Comparison of ENCODE assay signal across 9 mouse cellular contexts in the genomic region with DNA sequence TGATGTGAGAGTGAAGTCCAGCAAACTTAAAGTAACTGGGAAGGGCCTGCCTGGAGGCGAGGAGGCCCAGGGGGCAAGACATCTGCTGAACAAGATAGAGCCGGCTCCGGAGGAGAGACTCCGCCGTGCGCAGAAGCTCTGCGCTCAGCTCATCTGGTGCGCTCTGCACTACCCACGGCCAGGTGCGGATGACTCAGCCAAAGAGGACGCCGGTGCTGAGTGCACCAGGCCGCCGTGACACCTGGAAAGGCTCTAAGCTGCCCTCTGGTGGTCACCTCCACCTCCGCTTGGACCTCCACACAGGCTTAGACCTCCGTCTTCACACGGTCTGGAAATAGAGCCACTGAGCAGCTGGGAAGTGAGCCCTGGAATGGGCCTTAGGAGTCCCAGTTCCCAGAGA. TPM values are rescaled to one million over a fixed set of nuclear protein-coding genes. Genes with fewer than 3 reads are reported as not detected.
A peak's percentile ranks its signal among the peaks of the same experiment; 100 is the strongest.
DNase-seq lines count a peak whose midpoint lies in the region; ATAC-seq and TF ChIP-seq lines count a peak whose summit lies in the region.
"Had no signal": no experiment of that assay in that cellular context is flagged by ENCODE, and none has a peak within 500 bp of the region (broad histone marks: within the 10 kb centered on the region; RNA-seq: fewer than 3 reads in every experiment).

No protein-coding gene starts in this region.

- TF ChIP-seq POLR2A in cortical plate, adult 2 months (IDR thresholded peaks at IDR 0.05; ENCODE audit: extremely low read depth, insufficient read depth, low read length), result no peak

- peaks cover 61% of the 10 kb centered on the region for H3K27me3 ChIP-seq in lung, embryonic 15.5 days

- TF ChIP-seq CTCF in cortical plate, adult 2 months (IDR thresholded peaks at IDR 0.05; ENCODE audit: extremely low read depth, insufficient read depth, low read length), result peak; percentile 28; the same call in 1 of the 2 replicates

- H3K36me3 ChIP-seq in lung, embryonic 15.5 days, result no peaks in the 10 kb centered on the region

- no peaks in the 10 kb centered on the region for H3K9me3 ChIP-seq in lung, embryonic 15.5 days

- H3K4me2 ChIP-seq in lung, embryonic 15.5 days, result peak overlapping the region; percentile 38

- peak; percentile 48 for DNase-seq in right cerebral cortex, postnatal 4 days
- no peak for DNase-seq in right cerebral cortex, adult 18-20 months
- DNase-seq in heart, adult 18-20 months, result peak; percentile 81 to 84
- peak; percentile 87 for DNase-seq in kidney, adult 18-20 months
- DNase-seq in ovary, postnatal 14 days (ENCODE audit: low spot score), result peak; percentile 62
- peak; percentile 65 for DNase-seq in urinary bladder, adult 2 months (ENCODE audit: low spot score)

- no peak overlapping the region for H3K9ac ChIP-seq in lung, embryonic 15.5 days

- H3K27ac ChIP-seq in cortical plate, adult 2 months (ENCODE audit: insufficient read depth, low read length), result no peak overlapping the region
- H3K27ac ChIP-seq in lung, embryonic 15.5 days, result no peak overlapping the region

- 2% methylated on average over 17 of the region's 17 CpGs for WGBS in lung, embryonic 15.5 days

- H3K4me3 ChIP-seq in cortical plate, adult 2 months (ENCODE audit: insufficient read depth, low read length), result no peak overlapping the region
- H3K4me3 ChIP-seq in lung, embryonic 15.5 days, result no peak overlapping the region

- ATAC-seq in lung, embryonic 15.5 days (ENCODE audit: borderline replicate concordance, extremely low read depth, low FRiP score, low TSS enrichment), result peak; percentile 70; the same call in 1 of the 2 replicates

- H3K4me1 ChIP-seq in cortical plate, adult 2 months (ENCODE audit: control insufficient read depth, insufficient read depth, low read length), result no peaks in the 10 kb centered on the region; the same call in 1 of the 2 replicates
- peaks cover 47% of the 10 kb centered on the region for H3K4me1 ChIP-seq in lung, embryonic 15.5 days

RNA-seq across cellular contexts. Expression of gene Mt1, which starts 7.7 kb away (rescaled TPM):
- polyA plus RNA-seq in cortical plate, adult 2 months (2012; rRNA removed), result 1,137 and 1,412 TPM in 2 replicates
- 100 to 1,000 TPM; 240 to 413 TPM for total RNA-seq in heart, adult 18-20 months (2021)
- 144 and 179 TPM in 2 replicates for polyA plus RNA-seq in lung, embryonic 15.5 days (2015; fragmentation: Nextera tagmentation; extraction: Ambion mirVana)
- 256 and 257 TPM in 2 replicates for polyA plus RNA-seq in urinary bladder, adult 2 months (2012; rRNA removed)

RNA-seq across cellular contexts. Expression of gene Mt2, which starts 14.1 kb away (rescaled TPM):
- polyA plus RNA-seq in cortical plate, adult 2 months (2012; rRNA removed), result 559 and 591 TPM in 2 replicates
- 10 to 100 TPM; 24.4 to 89.7 TPM for total RNA-seq in heart, adult 18-20 months (2021)
- 26.6 and 33.1 TPM in 2 replicates for polyA plus RNA-seq in lung, embryonic 15.5 days (2015; fragmentation: Nextera tagmentation; extraction: Ambion mirVana)
- polyA plus RNA-seq in urinary bladder, adult 2 months (2012; rRNA removed), result 100.0 and 101 TPM in 2 replicates

RNA-seq across cellular contexts. Expression of gene Nup93, which starts 27.8 kb away (rescaled TPM):
- 26.5 and 27.2 TPM in 2 replicates for polyA plus RNA-seq in cortical plate, adult 2 months (2012; rRNA removed)
- total RNA-seq in heart, adult 18-20 months (2021), result 10 to 100 TPM; 15.6 to 16.2 TPM
- polyA plus RNA-seq in lung, embryonic 15.5 days (2015; fragmentation: Nextera tagmentation; extraction: Ambion mirVana), result 99.9 and 101 TPM in 2 replicates
- 32.1 and 36.8 TPM in 2 replicates for polyA plus RNA-seq in urinary bladder, adult 2 months (2012; rRNA removed)

RNA-seq across cellular contexts. Expression of gene Mt3, which starts 34.1 kb away (rescaled TPM):
- polyA plus RNA-seq in cortical plate, adult 2 months (2012; rRNA removed), result 1,778 and 1,863 TPM in 2 replicates
- total RNA-seq in heart, adult 18-20 months (2021), result 1 to 10 TPM; 2.2 to 2.4 TPM
- 5.5 and 5.7 TPM in 2 replicates for polyA plus RNA-seq in lung, embryonic 15.5 days (2015; fragmentation: Nextera tagmentation; extraction: Ambion mirVana)
- 1.6 and 3.5 TPM in 2 replicates for polyA plus RNA-seq in urinary bladder, adult 2 months (2012; rRNA removed)

RNA-seq across cellular contexts. Expression of gene Mt4, which starts 49.5 kb away (rescaled TPM):
- polyA plus RNA-seq in cortical plate, adult 2 months (2012; rRNA removed), result not detected in 2 replicates
- not detected for total RNA-seq in heart, adult 18-20 months (2021)
- polyA plus RNA-seq in lung, embryonic 15.5 days (2015; fragmentation: Nextera tagmentation; extraction: Ambion mirVana), result not detected in 2 replicates
- not detected in 2 replicates for polyA plus RNA-seq in urinary bladder, adult 2 months (2012; rRNA removed)
- total RNA-seq: adrenal gland, postnatal 4 days had no signal
